Mouse (Mus musculus) retina, postnatal 7 days (tissue): ENCODE results near the gene Pigo.
"Not testable (repeated sequence)": the region's sequence is repeated elsewhere in the genome, so short reads cannot be mapped to it uniquely, and the experiment has no call there.

Experiments
- DNase-seq: peaks from one replicate; pipeline ENCODE4 v3.0.0-alpha.2; 2012; ENCODE audit warnings: low read depth, low spot score

Gene Pigo

GRCm38 (mm10) chr4:43001272-43001671 lies 24.3 kb downstream of the Pigo start:
- no peak for DNase-seq

- DNase-seq, result peak; percentile 98
Measured at GRCm38 (mm10) chr4:43000141-43000986, 25.3 kb downstream of the Pigo start, which contains the start of gene Vcp. Gene Vcp, minus strand, starts transcription at chr4:43000507.

- peak; percentile 57 for DNase-seq
Measured at GRCm38 (mm10) chr4:42999451-43000140, 26.0 kb downstream of the Pigo start.

DNA sequence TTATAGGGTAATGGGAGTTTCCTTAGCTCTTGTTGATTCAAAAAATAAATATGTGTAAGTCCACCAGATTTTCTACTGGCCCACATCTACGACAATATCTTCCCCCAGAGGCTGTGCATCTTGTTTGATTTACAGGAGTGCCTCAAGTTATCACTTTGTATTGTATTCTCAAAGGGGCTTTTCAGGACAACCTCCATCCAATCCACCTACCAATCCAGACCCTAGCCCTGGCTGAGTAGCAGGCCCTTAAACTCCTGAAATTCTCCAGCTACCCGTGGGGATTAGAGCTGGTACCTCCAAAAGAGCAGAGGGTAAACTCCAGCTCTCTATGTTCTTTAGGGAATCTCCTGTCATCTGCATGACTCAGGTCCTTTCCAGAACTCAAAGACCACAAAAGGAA lies 27.6 kb downstream of the Pigo start:
- no peak for DNase-seq

- DNase-seq, result no peak
Measured at GRCm38 (mm10) chr4:42988296-42988695, 37.3 kb downstream of the Pigo start.

DNA sequence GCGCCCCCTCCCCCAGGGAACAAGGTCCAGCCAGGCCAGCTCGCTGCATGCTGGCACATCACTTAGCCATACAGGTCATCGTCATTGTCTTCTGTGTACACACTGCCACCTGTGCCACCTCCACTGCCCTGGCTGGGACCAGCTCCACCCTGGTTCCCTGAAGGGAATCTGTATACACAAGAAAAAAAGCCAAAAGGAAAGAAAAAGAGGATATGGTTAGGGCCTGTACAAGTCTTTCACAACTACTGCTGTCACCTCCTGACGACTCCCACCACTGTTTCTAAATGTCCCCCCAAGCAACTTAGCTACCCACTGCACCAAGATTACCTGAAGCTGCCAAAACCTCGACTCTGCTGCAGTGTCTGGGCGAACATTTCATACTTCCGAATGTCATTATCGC lies 45.2 kb downstream of the Pigo start:
- DNase-seq, result not testable (repeated sequence)

DNA sequence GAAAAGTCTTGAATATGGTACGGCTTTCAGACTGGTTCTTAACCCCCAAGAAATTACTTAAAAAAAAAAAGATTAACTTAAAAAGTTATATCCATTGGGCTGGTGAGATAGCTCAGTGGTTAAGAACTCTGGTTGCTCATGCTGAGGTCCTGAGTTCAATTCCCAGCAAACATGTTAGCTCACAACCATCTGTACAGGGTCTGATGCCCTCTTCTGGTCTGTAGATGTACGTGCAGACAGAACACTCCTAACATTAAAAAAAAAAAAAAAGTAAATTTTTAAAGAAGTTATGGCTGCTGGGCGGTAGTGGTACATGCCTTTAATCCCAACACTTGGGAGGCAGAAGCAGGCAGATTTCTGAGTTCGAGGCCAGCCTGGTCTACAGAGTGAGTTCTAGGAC lies 47.6 kb downstream of the Pigo start:
- no peak for DNase-seq

- DNase-seq, result no peak
Measured at GRCm38 (mm10) chr4:42973868-42974267, 51.8 kb downstream of the Pigo start.

GRCm38 (mm10) chr4:42972952-42973351 lies 52.7 kb downstream of the Pigo start:
- no peak for DNase-seq

GRCm38 (mm10) chr4:42969304-42969703 lies 56.3 kb downstream of the Pigo start, which contains the start of gene 1700022I11Rik:
Gene 1700022I11Rik, plus strand, starts transcription at chr4:42969604.
- no peak for DNase-seq
